Mouse (Mus musculus): ENCODE data around the gene Ssr1. TPM values are rescaled to one million over a fixed set of nuclear protein-coding genes. Genes with fewer than 3 reads are reported as not detected.

The Ssr1 gene
- polyA plus RNA-seq, 1 experiment from 2014 or later, result 145 TPM

GRCm38 (mm10) chr13:37923643-37924460, 70.2 kb downstream of the Ssr1 start:
- Histone ChIP-seq H3K9me3 (no peaks in the 10 kb centered on the region), H3K27ac (no peak overlapping the region), H3K4me2 (replicated peaks) (no peak overlapping the region), H3K27me3 (replicated peaks) (no peaks in the 10 kb centered on the region), H3K4me1 (replicated peaks) (no peaks in the 10 kb centered on the region), H3K4me3 (replicated peaks) (no peak overlapping the region), H3K9ac (no peak overlapping the region), H3K36me3 (peaks cover 20% of the 10 kb centered on the region)
- ATAC-seq, result no peak
- 85% methylated on average over 10 of the region's 10 CpGs for WGBS

- Histone ChIP-seq H3K4me2 (replicated peaks) (no peak overlapping the region), H3K4me3 (replicated peaks) (no peak overlapping the region), H3K9me3 (no peaks in the 10 kb centered on the region), H3K36me3 (peaks cover 20% of the 10 kb centered on the region), H3K9ac (no peak overlapping the region), H3K4me1 (replicated peaks) (no peaks in the 10 kb centered on the region), H3K27me3 (replicated peaks) (no peaks in the 10 kb centered on the region), H3K27ac (no peak overlapping the region)
- no peak for ATAC-seq
- 88% methylated on average over 4 of the region's 4 CpGs for WGBS
Measured at GRCm38 (mm10) chr13:37923091-37923490, 70.9 kb downstream of the Ssr1 start.

GRCm38 (mm10) chr13:37920727-37921126, 73.3 kb downstream of the Ssr1 start:
- Histone ChIP-seq H3K27ac (no peak overlapping the region), H3K9me3 (no peaks in the 10 kb centered on the region), H3K4me2 (replicated peaks) (no peak overlapping the region), H3K36me3 (peaks cover 27% of the 10 kb centered on the region), H3K27me3 (replicated peaks) (no peaks in the 10 kb centered on the region), H3K4me1 (replicated peaks) (no peaks in the 10 kb centered on the region), H3K9ac (no peak overlapping the region), H3K4me3 (replicated peaks) (no peak overlapping the region)
- WGBS, result 66% methylated on average over 2 of the region's 2 CpGs
- ATAC-seq, result no peak

- ATAC-seq, result no peak
Measured at GRCm38 (mm10) chr13:37919711-37920277, 74.2 kb downstream of the Ssr1 start.

GRCm38 (mm10) chr13:37918336-37919261, 75.4 kb downstream of the Ssr1 start:
- WGBS, result 84% methylated on average over 15 of the region's 15 CpGs
- Histone ChIP-seq H3K36me3 (peaks cover 18% of the 10 kb centered on the region), H3K9me3 (no peaks in the 10 kb centered on the region), H3K4me1 (replicated peaks) (no peaks in the 10 kb centered on the region), H3K4me3 (replicated peaks) (no peak overlapping the region), H3K27ac (no peak overlapping the region), H3K4me2 (replicated peaks) (no peak overlapping the region), H3K27me3 (replicated peaks) (no peaks in the 10 kb centered on the region), H3K9ac (no peak overlapping the region)
- ATAC-seq, result no peak

More at GRCm38 (mm10) chr13:37919711-37920277, 74.2 kb downstream of the Ssr1 start:
- H3K36me3 ChIP-seq, result peaks cover 23% of the 10 kb centered on the region
- H3K4me2 ChIP-seq (replicated peaks), result no peak overlapping the region
- H3K4me3 ChIP-seq (replicated peaks), result no peak overlapping the region
- no peaks in the 10 kb centered on the region for H3K27me3 ChIP-seq (replicated peaks)
- WGBS, result 91% methylated on average over 3 of the region's 3 CpGs
- H3K9ac ChIP-seq, result no peak overlapping the region
- no peaks in the 10 kb centered on the region for H3K9me3 ChIP-seq
- H3K4me1 ChIP-seq (replicated peaks), result no peaks in the 10 kb centered on the region
- no peak overlapping the region for H3K27ac ChIP-seq

Other genes starting within 250 kb of the Ssr1 start
- 16.1 and 16.5 TPM in 2 replicates for gene Rreb1, start 215.8 kb downstream of the Ssr1 start, polyA plus RNA-seq (2015; fragmentation: Nextera tagmentation; extraction: Ambion mirVana)
- gene Riok1, start 42.8 kb upstream of the Ssr1 start, polyA plus RNA-seq (2015; fragmentation: Nextera tagmentation; extraction: Ambion mirVana), result 40.1 and 45.9 TPM in 2 replicates
- gene Cage1, start 42.9 kb upstream of the Ssr1 start, polyA plus RNA-seq (2015; fragmentation: Nextera tagmentation; extraction: Ambion mirVana), result 0.62 and 0.89 TPM in 2 replicates
- gene Dsp, start 157.1 kb upstream of the Ssr1 start, polyA plus RNA-seq (2015; fragmentation: Nextera tagmentation; extraction: Ambion mirVana), result 8.6 and 9.1 TPM in 2 replicates
- 35.2 and 36.4 TPM in 2 replicates for gene Snrnp48, start 210.7 kb upstream of the Ssr1 start, polyA plus RNA-seq (2015; fragmentation: Nextera tagmentation; extraction: Ambion mirVana)

Data from intestine, embryonic 15.5 days (tissue).